Mouse (Mus musculus) embryonic facial prominence, embryonic 15.5 days (tissue): ENCODE data around the gene Anapc16. TPM values are rescaled to one million over a fixed set of nuclear protein-coding genes. Genes with fewer than 3 reads are reported as not detected.

Source experiments
- polyA plus RNA-seq: library from polyadenylated mRNA; unstranded; fragments of >200 nt; fragmentation: Nextera tagmentation; extraction: Ambion mirVana; gene quantifications from 2 replicates; pipeline ENCODE4 v1.2.1, GENCODE M21; 2015

Gene Anapc16
- polyA plus RNA-seq, 1 experiment from 2014 or later = 107 TPM

Other genes starting within 250 kb of the Anapc16 start
- 24.1 and 24.8 TPM in 2 replicates for gene Dnajb12, start 123.6 kb downstream of the Anapc16 start, polyA plus RNA-seq
- 83.3 and 89.1 TPM in 2 replicates for gene Ddit4, start 51.3 kb downstream of the Anapc16 start, polyA plus RNA-seq
- gene Ascc1, start 330 bp downstream of the Anapc16 start, polyA plus RNA-seq = 44.1 and 47.8 TPM in 2 replicates
- 11.9 and 12.2 TPM in 2 replicates for gene Spock2, start 103.1 kb upstream of the Anapc16 start, polyA plus RNA-seq
- gene Chst3, start 216.1 kb upstream of the Anapc16 start, polyA plus RNA-seq = 2.8 TPM in 2 replicates